Mouse (Mus musculus) E14TG2a.4 (cell line): ENCODE data around the gene Myo16.

Experiments
- CTCF ChIP-seq: conservative IDR thresholded peaks from 2 replicates; pipeline ENCODE4 v1.5.1; 2014; ENCODE audit warnings: low read length
- NANOG ChIP-seq: IDR thresholded peaks from 2 replicates; pipeline ENCODE4 v1.6.1; 2014; ENCODE audit warnings: borderline replicate concordance, low read length, mixed read lengths
- POU5F1 ChIP-seq: IDR thresholded peaks from 2 replicates; pipeline ENCODE4 v1.6.1; 2014; ENCODE audit warnings: low read length, borderline replicate concordance

GRCm38 (mm10) chr8:10592917-10593316, 439.2 kb downstream of the Myo16 start:
- TF ChIP-seq CTCF (no peak), POU5F1 (no peak), NANOG (no peak)
